Mouse (Mus musculus): ENCODE measurements around the gene Osbpl9.

Osbpl9 gene

GRCm38 (mm10) chr4:109103145-109103883 is 98.8 kb downstream of the Osbpl9 start:
- no peak for DNase-seq (ENCODE audit: low read depth)

- DNase-seq (ENCODE audit: low read depth), result peak; percentile 66
Observed at GRCm38 (mm10) chr4:109102574-109102973, 99.5 kb downstream of the Osbpl9 start.

- DNase-seq (ENCODE audit: low read depth), result no peak
Observed at GRCm38 (mm10) chr4:109098861-109099260, 103.2 kb downstream of the Osbpl9 start.

GRCm38 (mm10) chr4:109094269-109094668 is 107.8 kb downstream of the Osbpl9 start:
- no peak for DNase-seq (ENCODE audit: low read depth)

GRCm38 (mm10) chr4:109092344-109092743 is 109.7 kb downstream of the Osbpl9 start:
- no peak for DNase-seq (ENCODE audit: low read depth)

GRCm38 (mm10) chr4:109091241-109091777 is 110.8 kb downstream of the Osbpl9 start:
- no peak for DNase-seq (ENCODE audit: low read depth)

GRCm38 (mm10) chr4:109089999-109090398 is 112.1 kb downstream of the Osbpl9 start:
- DNase-seq (ENCODE audit: low read depth), result no peak

- DNase-seq (ENCODE audit: low read depth), result no peak
Observed at GRCm38 (mm10) chr4:109089171-109089570, 112.9 kb downstream of the Osbpl9 start.

- DNase-seq (ENCODE audit: low read depth), result no peak
Observed at GRCm38 (mm10) chr4:109080118-109080517, 122.0 kb downstream of the Osbpl9 start.

GRCm38 (mm10) chr4:109079676-109080075 is 122.4 kb downstream of the Osbpl9 start:
- peak; percentile 73 for DNase-seq (ENCODE audit: low read depth)

GRCm38 (mm10) chr4:109078941-109079340 is 123.1 kb downstream of the Osbpl9 start:
- no peak for DNase-seq (ENCODE audit: low read depth)

- DNase-seq (ENCODE audit: low read depth), result no peak
Observed at GRCm38 (mm10) chr4:109073296-109073695, 128.8 kb downstream of the Osbpl9 start.

GRCm38 (mm10) chr4:109072891-109073290 is 129.2 kb downstream of the Osbpl9 start:
- no peak for DNase-seq (ENCODE audit: low read depth)

- no peak for DNase-seq (ENCODE audit: low read depth)
Observed at GRCm38 (mm10) chr4:109065714-109066113, 136.4 kb downstream of the Osbpl9 start.

- no peak for DNase-seq (ENCODE audit: low read depth)
Observed at GRCm38 (mm10) chr4:109064941-109065340, 137.1 kb downstream of the Osbpl9 start.

- no peak for DNase-seq (ENCODE audit: low read depth)
Observed at GRCm38 (mm10) chr4:109059255-109059821, 142.7 kb downstream of the Osbpl9 start.

GRCm38 (mm10) chr4:109057640-109058039 is 144.4 kb downstream of the Osbpl9 start:
- no peak for DNase-seq (ENCODE audit: low read depth)

GRCm38 (mm10) chr4:109056351-109056750 is 145.7 kb downstream of the Osbpl9 start:
- no peak for DNase-seq (ENCODE audit: low read depth)

- no peak for DNase-seq (ENCODE audit: low read depth)
Observed at GRCm38 (mm10) chr4:109054003-109054402, 148.1 kb downstream of the Osbpl9 start.

GRCm38 (mm10) chr4:109052282-109052681 is 149.8 kb downstream of the Osbpl9 start:
- DNase-seq (ENCODE audit: low read depth), result no peak

GRCm38 (mm10) chr4:109048258-109048657 is 153.8 kb downstream of the Osbpl9 start:
- DNase-seq (ENCODE audit: low read depth), result no peak

- no peak for DNase-seq (ENCODE audit: low read depth)
Observed at GRCm38 (mm10) chr4:109043756-109044155, 158.3 kb downstream of the Osbpl9 start.

GRCm38 (mm10) chr4:109043294-109043693 is 158.8 kb downstream of the Osbpl9 start:
- DNase-seq (ENCODE audit: low read depth), result no peak

Data from naive thymus-derived CD4-positive, alpha-beta T cell, adult 2 months (primary cell).